Mouse (Mus musculus) testis, postnatal 14 days (tissue): ENCODE data around the gene Xpo1.
"Not testable (repeated sequence)": the region's sequence is repeated elsewhere in the genome, so short reads cannot be mapped to it uniquely, and the experiment has no call there.

Experiments
- DNase-seq: peaks from one replicate; pipeline ENCODE4 v3.0.0; 2021; ENCODE audit warnings: low spot score

Gene Xpo1

GRCm38 (mm10) chr11:23299910-23300309, 44.1 kb downstream of the Xpo1 start:
- DNase-seq = no peak

DNA sequence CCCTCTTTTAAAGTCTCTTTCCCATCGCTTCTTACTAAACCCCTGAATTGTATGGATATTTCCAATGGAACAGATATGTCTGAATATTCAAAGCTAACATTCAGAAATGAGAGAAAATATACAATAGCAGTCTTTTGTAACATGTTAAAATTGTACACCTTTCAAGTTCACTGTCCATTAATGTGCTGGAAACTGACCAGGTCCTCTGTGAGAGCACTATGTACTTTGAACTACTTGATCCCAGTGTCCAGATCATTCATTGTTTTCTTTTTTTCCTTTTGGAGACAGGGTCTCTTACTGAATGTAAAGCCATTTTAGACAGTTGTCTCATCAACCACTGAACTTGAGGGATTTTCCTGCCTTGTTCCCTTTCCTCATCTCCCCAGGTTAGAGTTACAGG, 47.3 kb downstream of the Xpo1 start:
- no peak for DNase-seq

GRCm38 (mm10) chr11:23305101-23305672, 49.3 kb downstream of the Xpo1 start:
- DNase-seq = not testable (repeated sequence)

GRCm38 (mm10) chr11:23305673-23306608, 50.1 kb downstream of the Xpo1 start:
- peak; percentile 95 for DNase-seq

GRCm38 (mm10) chr11:23306764-23307565, 51.1 kb downstream of the Xpo1 start, which contains the start of gene Usp34:
Usp34 (plus strand) TSS chr11:23306895.
- DNase-seq = peak; percentile 81

GRCm38 (mm10) chr11:23307566-23307920, 51.7 kb downstream of the Xpo1 start:
- DNase-seq = no peak

DNA sequence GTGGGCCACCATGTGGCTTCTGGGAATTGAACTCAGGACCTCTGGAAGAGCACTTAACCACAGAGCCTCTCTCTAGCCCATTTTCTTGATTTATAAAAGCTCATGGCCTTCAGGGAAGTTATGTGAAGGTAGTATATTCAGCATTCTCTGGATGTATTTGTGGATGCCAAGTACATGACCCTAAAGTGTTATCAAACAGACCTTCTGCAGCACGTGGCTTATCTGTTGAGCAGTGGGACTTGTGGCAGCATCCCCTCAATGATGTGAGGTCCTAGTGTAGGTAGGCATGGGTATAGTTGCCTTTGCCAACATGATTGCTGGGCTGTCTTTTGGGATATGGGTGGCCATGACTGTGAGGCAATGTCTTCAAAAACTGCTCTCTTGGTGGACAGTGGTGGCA, 57.7 kb downstream of the Xpo1 start:
- DNase-seq = no peak

- DNase-seq = no peak
These were observed 73.6 kb downstream of the Xpo1 start for GRCm38 (mm10) chr11:23329413-23329812.

GRCm38 (mm10) chr11:23332136-23332535, 76.3 kb downstream of the Xpo1 start:
- no peak for DNase-seq

DNA sequence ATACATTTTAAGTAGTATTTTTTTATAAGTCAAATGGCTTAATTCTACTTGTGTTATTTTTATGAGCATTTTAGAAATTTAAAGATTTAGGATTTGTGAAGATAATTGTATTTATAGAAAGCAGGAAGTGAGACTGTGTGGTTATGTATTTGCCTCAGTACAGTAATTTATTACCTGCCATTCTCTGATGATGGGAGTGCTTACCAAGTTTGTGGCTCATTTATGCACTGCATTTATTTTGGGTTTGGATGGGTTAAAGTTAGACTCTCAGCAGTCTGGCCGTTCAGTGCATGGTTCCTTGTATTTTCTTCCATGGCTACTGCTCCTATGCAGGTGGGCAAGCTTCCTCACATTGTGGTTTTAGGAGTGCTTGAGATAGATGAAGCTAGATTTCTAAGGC, 79.3 kb downstream of the Xpo1 start:
- DNase-seq = no peak
